Mouse (Mus musculus) erythroblast, embryonic 14.5 days (primary cell): ENCODE results near the gene Sh3bp4.

Experiments
- GATA1 ChIP-seq: IDR thresholded peaks from 2 replicates; pipeline ENCODE4 v1.6.1; 2012; ENCODE audit warnings: low read length, inconsistent platforms, mixed read lengths
- TAL1 ChIP-seq: IDR thresholded peaks from 3 replicates; pipeline ENCODE4 v1.6.1; 2012; ENCODE audit warnings: low read length, inconsistent platforms, mixed read lengths

GRCm38 (mm10) chr1:89127163-89127562, 56.9 kb downstream of the Sh3bp4 start:
- TF ChIP-seq GATA1 (no peak), TAL1 (no peak)
